Mouse (Mus musculus) gonadal fat pad, adult 2 months (tissue): ENCODE results near the gene Letm1. TPM values are rescaled to one million over a fixed set of nuclear protein-coding genes. Genes with fewer than 3 reads are reported as not detected.
A peak's percentile ranks its signal among the peaks of the same experiment; 100 is the strongest.

Source experiments
- DNase-seq: peaks from one replicate; pipeline ENCODE4 v3.0.0-alpha.2; 2012; ENCODE audit warnings: low read depth
- polyA plus RNA-seq: library from polyadenylated mRNA; depleted of rRNA; stranded (reverse); fragments of >200 nt; gene quantifications from 2 replicates; pipeline ENCODE4 v1.2.3, GENCODE M21; 2012; rRNA removed

Gene Letm1
- polyA plus RNA-seq = 51.8 and 54.6 TPM in 2 replicates

DNA sequence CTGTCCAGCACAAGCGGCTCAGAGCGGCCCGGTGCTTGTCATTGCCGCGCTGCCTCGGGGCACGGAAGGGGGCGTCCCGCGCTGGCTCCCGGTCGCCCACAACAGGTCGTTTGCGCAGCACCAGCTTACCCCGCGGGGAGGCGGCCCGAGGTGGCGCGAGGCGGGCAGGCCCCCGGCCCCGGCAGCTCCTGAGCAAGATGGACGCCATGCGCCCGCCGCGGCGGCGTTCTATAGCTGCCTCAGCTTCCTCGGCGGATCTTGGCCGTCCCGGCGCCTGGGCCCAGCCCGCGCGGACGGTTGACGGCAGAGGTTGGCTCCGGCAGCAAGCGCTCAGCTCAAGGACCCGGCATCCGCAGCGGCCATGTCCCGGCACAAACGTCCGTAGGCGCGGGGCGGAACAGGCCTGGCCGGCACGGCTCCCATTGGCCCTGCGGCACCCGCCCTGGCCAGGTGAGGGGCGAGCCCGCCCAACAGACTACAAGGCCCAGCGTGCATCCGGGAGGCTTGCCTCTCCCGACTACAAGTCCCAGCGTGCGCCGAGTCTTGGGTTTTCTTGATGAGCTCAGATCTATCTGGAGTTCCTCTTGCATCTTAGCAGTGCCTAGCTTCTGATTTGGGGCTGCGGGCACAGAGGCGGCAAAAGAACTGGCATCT, at the start of gene Letm1:
Gene Letm1 (minus strand): TSS at position 473 of the 654 bp plus-strand sequence.
- DNase-seq = no peak

DNA sequence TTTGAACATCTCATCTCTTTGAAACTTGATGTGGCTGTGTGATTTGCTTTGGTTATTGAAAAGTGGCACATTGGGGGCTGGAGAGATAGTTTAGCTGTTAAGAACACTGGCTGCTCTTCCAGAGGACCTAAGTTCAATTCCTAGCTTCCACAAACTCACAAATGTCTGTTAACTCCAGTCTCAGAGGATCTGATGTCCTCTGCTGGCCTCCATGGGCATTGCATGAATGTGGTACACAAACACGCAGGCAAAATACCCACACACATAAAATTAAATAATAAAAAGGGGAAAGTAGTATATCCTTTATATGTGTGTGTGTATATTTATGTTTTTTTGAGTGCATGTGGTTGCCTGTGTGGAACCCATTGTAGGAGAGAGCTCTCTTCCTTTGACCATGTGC, 48.2 kb upstream of the Letm1 start:
- DNase-seq = no peak

DNA sequence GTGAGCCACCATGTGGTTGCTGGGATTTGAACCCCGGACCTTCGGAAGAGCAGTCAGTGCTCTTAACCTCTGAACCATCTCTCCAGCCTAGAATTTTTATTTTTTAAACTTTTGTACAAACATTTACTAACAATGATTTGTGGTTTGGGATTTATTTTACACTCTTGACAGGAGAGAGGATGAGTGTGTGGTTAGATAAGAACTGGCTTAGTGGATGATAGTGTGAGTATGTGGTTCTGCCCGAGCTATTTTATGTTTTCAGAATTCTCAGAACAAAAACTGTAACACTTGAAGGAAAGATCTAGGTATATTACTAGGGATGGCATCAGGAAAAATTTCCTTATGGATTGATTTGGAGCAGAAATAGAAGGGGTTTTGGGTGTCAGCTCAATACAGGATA, 47.3 kb upstream of the Letm1 start:
- DNase-seq = no peak

DNA sequence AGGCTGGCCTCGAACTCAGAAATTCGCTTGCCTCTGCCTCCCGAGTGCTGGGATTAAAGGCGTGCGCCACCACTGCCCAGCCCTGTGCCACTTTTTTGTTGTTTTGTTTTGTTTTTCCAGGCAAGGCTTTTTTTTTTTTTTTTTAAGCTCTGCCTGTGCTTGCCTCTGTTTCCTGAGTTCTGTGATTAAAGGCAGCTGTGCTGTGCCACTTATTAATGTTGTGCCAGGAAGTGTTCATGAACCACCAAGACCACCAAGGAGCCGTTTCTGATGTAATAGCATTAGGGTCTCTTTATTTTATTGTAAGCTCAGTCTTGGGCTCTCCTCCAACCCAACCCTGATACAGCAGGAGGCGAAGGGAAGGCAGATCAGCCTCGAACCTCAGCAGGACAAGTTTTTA, 45.5 kb upstream of the Letm1 start:
- DNase-seq = no peak

DNA sequence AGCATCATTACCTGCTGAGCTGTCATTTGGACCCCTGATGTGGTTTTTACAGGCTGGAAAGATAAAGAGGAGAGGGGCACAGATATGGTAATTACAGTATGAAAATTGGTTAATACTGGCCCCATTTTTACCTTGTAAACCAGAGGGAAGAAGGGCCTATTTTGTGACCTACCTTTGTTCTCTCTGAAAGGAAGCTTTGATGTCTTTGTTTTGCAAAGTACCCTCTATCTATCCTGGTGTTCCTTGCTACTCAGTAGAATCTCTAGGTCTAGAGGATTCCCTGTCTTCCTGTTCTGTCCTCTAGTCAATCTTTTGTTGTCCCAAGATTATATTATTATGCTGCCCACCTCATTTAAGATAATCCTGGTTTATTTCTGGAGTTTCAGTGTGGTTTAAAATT, 43.4 kb upstream of the Letm1 start:
- DNase-seq = no peak

DNA sequence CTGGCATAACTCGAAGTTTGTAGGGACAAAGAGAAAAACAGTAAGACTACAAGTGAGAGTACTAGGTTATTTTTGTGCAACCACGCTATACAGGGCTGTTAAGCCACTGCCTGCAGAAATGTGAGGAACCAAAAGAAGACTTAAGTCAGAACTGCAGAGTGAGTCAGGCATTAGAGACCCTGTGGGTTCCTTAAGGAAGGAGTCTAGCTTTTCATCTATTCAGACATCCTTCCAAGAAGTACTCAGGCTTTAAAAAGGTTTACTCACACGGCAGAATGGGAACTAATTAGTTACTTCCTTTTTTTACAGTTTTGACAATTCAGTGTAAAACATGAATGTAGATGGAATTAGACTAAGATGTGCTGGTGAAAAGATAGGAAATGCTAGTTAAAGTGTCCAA, 39.8 kb upstream of the Letm1 start:
- no peak for DNase-seq

DNA sequence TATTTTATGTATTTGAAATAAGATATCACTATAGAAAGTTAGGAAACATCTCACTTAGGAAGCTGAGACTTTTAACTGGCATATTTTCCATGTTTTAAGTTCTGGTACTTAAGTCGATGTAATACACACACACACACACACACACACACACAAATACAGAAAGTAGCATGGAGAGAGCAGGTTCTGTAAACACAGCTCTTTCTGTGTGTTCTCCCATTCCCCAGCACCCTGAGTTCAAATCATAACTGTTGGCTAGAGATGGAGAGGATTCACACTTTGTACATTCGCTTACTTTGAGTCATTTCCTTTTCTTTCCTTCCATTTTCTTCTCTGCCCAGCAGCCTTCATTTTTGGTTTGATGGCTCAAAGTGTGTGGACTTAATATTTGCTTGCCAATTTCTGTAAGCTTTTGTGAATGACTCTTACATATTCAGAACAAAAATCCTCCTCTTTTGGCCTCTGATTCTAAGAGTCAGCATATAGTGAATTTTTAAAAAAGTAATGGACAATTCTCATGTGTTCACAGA, 39.3 kb upstream of the Letm1 start:
- DNase-seq = no peak

DNA sequence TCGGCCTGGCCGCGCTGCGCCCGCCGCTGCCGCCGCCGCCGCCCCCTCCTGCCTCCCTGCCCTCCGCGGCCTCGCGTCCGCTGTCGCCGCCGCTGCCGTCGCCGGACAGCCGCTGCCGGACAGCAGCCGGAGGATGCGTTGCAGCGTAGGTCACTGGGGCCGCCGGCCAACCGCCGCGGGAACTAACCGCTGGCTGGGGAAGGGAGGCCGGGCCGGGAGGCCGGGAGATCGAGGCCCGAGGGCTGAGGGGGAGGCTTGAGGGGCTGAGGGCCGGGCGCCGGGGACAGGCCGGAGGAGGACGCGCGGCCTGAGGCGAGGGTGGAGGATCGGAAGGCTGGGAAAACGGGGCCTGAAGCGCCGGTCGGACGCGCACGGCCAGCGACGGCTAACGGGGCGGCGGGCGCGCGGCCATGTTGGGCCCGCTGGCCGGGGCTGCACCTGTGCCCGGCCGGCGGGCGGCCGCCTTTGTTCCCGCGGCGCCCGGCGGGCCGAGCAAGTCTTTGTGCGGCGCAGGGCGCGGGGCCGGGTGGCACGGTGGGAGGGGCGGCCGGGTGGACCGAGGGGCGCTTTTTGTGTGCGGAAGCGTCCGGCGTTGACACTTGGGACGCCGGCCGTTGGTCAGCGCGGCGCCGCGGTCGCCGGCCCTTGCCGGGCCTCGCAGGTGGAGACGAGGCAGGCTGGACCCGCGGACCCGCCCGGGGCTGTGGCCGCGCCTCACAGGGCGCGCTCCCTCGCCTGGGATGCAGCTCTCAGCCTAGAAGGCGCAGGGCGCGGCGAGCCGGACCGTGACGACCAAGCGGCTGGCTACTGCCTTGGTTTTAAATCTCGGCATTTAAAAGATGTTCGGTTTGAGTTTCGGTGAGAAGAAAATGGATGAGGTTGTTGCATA, 38.4 kb upstream of the Letm1 start:
- no peak for DNase-seq

DNA sequence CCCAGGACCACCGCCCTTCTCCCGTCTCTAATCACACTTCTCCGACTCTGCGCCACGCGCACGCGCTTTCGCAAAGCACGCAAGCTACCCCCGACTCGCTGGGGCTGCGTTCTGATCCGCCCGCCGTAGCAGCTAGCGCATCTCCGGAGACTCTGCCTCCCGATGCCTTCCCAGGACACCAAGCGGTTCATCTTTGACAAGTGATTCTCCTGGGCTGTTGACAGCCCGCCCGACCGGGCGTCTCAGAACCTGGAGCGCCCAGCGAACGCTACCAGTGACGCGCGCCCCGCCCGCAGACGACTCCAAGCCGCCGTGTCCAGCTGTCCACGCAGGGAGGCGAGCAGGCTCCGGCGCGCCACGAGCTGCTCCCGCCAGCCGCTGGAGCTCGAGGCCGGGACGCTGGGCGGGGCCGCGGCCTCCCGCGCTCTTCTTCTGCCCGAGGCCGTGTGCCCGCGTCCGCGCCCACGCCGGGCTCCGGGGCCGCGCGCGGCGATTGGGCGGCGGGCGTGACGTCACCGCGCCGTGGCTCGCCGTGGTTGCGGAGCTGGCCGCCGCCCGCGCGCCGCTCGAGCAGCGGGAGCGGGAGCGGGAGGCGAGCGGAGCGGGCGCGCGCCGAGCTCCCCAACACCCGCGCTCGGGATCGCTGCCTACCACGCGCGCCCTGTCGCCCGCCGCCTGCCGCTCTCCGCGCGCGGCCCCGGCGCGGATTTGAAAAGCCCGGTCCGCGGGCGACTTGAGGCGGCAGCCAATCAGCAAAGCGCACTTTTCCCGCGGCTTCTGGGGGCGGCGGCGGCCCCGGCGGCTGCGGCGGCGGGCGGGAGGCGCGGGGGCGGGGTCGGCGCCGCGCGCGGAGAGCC, 37.5 kb upstream of the Letm1 start, which contains the start of gene Nsd2:
Gene Nsd2 (plus strand): TSS at position 850 of the 857 bp plus-strand sequence.
- DNase-seq = no peak

DNA sequence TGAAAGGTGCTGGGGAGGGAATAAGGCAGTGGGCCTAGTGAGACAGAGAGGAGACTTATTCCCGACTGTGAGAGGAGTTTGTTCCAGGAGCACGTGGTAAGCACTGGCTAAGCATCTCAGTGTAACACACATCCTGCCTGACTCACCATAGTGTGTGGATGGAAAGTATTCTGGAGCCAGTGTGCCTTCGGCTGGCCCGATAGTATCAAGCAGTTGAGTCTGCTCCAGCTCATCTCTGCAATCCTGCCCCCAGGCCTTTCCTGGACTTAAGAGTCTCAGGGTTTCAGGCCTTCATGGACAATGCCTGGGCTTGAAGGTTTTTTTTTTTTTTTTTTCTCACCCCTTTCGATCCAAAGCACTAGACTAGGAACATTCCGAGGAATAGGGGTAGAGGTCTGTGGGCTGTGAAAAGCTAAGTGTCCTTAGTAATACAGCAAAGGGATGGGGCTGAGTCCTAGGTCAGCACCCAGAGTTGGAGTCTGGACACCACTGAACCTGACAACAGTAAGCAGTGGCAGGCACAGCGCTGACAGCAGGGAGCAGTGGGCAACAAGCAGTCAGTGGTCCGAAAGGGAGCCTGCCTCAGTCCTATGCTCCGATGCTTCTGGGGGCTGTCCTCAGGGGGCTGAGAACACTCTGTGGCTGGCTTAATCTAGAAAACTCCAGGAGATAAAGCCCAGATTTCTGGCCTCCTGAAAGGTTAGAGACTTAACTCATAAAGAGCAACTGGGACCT, 36.7 kb upstream of the Letm1 start:
- peak; percentile 61 for DNase-seq

DNA sequence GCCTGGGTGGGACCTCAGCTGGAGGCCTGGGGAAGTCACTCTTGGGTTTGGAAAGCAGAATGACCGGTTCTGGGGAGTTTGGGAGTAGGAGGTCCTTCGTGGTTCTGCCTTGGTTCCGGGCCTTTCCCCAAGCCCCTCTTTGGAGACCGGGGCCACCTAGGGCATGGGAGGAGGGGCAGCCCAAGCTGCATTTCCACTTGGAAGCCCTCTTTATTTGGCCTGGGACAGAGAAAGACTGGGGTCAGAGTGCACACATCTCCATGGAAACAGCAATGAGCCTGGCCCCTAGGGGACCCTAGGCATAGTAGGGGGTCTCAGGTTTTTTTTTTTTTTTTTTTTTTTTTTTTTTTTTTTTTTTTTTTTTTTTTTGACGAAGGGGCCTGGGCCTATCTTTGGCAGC, 35.5 kb upstream of the Letm1 start:
- no peak for DNase-seq

DNA sequence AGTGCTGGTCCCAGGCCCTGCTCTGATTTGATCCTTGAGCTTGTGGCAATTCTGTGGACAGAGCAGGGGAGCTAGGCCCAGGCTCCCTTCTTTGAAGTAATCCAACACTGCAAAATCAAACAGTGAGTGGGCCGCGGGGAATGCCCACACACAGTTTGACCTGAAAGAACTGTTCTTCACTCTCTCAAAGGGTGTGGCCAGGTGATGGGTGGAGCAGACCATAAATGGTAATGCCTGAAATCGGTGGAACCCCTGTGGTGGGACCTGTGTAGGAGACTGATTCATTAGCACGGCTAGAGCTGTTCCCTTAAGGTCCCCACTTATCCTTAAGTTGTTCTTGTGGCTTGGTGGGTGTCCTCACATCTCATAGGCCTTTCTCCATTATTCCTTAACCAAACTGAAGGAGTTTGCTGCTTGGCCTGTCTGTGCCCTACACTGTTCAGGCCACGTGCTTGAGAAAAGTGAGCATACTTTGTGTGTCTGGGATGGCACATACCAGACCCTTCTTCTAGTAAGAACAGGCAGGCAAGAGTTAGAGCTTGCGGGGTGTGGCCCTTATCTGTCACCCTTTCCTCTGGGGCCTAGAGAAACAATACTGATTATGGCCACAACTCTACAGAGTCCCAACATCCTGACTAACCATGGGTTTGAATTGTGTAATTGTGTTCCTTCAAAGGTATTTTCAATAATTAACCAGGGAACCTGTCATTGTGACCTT, 33.5 kb upstream of the Letm1 start:
- no peak for DNase-seq

DNA sequence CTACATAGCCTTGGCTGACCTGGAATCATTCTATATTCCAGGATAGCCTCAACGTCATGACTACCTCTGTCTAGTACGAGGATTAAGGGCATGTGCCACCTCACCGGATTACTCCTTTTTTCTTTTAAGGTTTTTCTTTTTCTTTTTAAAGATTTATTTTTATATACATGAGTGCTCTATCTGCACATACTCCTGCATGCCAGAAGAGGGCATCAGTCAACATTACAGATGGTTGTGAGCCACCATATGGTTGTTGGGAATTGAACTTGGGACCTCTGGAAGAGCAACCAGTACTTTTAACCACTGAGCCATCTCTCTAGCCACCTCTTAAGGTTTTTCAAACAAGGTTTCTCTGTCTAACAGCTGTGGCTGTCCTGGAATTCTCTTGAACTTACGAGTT, 28.9 kb upstream of the Letm1 start:
- no peak for DNase-seq

DNA sequence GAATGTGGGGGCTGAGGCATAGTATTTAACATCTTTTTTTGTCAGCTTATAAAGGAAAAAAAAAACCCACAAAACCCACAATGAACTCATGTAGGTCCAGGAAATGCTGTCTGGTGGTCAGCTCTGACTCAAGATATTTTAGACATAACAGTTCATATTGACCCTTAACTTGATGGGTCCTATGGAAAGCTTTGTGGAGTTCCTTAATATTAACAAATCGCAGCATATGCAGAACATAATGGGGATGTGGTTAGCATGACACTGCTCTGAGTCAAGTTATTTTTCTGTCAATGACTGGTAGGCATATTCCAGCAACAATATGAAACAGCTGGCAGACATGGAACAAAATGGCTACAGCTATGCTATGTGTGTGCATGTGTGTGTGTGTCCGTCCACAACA, 20.7 kb upstream of the Letm1 start:
- no peak for DNase-seq

DNA sequence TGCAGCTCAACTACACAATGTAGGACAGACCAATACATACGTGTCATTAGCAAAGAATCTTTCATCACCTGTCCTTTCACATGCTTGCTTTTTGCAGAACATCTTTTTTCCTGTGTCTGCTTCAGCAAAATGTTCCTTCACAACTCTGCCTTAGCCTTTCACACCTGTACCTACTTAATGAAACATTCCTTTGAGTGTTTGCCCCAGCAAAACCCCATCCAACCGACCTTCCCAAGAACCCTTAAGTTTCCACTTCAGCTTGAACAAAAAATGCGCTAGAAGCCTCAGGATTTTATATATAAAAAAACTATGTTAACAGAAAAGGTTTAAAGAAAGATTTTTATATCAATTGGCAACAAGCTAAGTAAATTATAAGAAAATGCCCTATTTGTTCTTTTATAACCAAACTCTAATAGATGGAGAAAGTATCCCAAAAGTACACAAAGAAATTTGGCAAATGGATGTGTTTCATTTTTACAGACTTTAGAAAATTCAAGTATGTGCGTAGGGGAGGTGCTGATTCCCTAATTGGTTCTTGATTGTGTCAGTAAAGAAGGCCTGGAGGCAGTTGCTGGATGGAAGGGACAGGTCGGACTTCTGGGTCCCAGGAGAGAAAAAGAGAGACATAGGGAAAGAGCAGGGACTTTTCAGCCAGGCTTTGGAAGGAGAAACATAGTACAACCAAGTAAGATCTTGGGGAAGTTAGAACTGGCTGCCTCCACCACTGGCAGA, 9.5 kb upstream of the Letm1 start:
- no peak for DNase-seq

DNA sequence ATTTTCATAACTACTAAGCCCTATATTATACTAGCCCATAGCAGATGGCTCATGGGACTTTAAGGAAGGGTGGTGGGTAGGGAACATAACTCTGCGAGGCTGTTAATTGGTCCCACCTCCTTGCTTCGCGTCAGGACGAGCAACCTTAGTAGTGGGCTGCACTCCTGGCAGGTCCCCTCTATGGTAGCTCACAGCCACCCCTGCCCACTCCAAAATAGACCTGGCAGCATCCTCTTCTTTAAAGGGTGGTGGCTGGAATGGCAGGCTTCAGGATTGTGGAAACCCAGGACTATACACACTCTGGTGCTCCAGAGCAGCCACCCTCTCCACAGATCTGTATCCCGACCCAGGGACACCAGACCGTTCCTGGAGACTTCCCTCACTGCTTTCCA, 378 bp upstream of the Letm1 start:
- no peak for DNase-seq

DNA sequence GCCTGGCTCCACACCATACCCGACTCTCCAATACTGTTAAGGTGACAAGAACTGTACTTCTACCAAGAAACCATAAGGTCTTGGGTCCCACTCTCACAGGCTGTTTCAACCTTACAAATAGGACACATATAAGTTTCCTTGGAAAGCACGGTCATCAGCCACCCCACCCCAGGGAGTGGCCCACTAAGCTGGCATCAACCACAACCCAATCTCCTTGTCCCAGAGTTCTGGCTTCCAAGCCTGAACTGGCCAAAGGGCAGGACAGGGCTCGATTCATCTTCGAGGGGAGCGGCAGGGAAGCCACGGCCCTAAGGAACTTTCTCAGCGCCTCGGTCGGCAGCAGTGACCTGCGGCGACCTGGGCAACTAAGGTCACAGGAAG, 663 bp downstream of the Letm1 start:
- DNase-seq = no peak

DNA sequence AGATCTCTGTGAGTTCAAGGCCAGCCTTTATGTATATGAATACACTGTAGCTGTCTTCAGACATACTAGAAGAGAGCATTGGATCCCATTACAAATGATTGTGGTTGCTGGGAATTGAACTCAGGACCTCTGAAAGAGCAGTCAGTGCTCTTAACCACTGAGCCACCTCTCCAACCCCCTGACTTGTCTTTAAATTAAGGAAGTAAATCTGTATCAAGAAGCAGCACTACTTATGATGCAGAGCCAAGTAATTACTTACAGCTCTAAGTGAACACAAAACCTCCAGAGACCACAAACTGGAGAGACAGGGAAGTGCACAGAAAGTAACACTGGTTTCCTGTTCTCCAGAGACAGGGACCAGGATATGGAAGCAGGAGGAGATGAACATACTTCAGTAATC, 5.4 kb downstream of the Letm1 start:
- no peak for DNase-seq

DNA sequence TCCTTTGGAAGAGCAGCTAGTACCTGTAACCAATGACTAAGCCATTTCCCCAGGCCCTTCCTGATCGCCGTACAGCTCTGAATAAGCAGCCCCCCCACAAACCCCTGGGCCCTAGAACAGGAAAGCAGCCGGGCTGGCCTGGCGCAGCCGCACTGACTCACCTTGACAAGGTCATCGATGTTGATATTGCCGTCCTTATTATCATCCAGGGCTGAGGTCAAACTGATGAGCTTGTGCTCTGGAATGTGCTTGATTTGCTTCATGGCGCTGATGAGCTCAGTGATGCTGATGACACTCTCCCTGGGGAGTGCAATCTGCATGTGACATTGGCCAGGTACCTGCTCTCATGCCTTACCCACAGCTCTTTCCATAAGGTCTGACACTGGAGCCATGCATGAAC, 39.1 kb downstream of the Letm1 start:
- DNase-seq = no peak

DNA sequence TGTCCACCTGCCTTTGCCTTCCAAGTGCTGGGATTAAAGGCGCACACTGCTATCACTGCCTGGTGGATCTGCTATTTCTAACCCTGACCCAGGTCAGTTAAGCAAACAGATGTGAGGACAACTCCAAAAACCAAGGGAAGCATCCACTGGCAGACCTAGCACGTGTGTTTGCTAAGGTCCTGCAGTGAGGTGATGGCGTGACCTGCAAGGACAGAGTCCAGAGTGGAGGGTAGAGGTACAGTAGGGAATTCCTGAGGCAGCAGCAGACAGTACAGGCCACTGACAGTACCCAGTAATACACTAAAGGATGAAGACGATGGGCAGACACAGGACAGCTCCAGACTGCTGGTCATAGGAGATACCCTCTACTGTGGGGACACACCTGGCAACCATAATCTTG, 42.1 kb downstream of the Letm1 start:
- DNase-seq = no peak
